Mouse (Mus musculus): ENCODE results near the gene Tusc2.

Tusc2 gene

GRCm38 (mm10) chr9:107587833-107588639 is 25.0 kb downstream of the Tusc2 start:
- no peak for DNase-seq (ENCODE audit: low read depth)

- DNase-seq (ENCODE audit: low read depth), result no peak
These were observed 27.2 kb downstream of the Tusc2 start for GRCm38 (mm10) chr9:107590058-107590772.

- no peak for DNase-seq (ENCODE audit: low read depth)
These were observed 27.7 kb downstream of the Tusc2 start for GRCm38 (mm10) chr9:107590773-107591060.

- no peak for DNase-seq (ENCODE audit: low read depth)
These were observed 30.3 kb downstream of the Tusc2 start for GRCm38 (mm10) chr9:107593101-107593976.

GRCm38 (mm10) chr9:107594281-107595062 is 31.4 kb downstream of the Tusc2 start:
- DNase-seq (ENCODE audit: low read depth), result no peak

GRCm38 (mm10) chr9:107596619-107597569 is 33.8 kb downstream of the Tusc2 start:
- no peak for DNase-seq (ENCODE audit: low read depth)

GRCm38 (mm10) chr9:107598385-107598784 is 35.3 kb downstream of the Tusc2 start:
- DNase-seq (ENCODE audit: low read depth), result no peak

- no peak for DNase-seq (ENCODE audit: low read depth)
These were observed 36.4 kb downstream of the Tusc2 start for GRCm38 (mm10) chr9:107599433-107599832.

GRCm38 (mm10) chr9:107599842-107600241 is 36.8 kb downstream of the Tusc2 start:
- no peak for DNase-seq (ENCODE audit: low read depth)

GRCm38 (mm10) chr9:107600745-107601144 is 37.7 kb downstream of the Tusc2 start:
- DNase-seq (ENCODE audit: low read depth), result no peak

GRCm38 (mm10) chr9:107601275-107601674 is 38.2 kb downstream of the Tusc2 start:
- no peak for DNase-seq (ENCODE audit: low read depth)

GRCm38 (mm10) chr9:107602068-107602648 is 39.1 kb downstream of the Tusc2 start:
- DNase-seq (ENCODE audit: low read depth), result peak; percentile 78

GRCm38 (mm10) chr9:107603251-107603650 is 40.2 kb downstream of the Tusc2 start:
- DNase-seq (ENCODE audit: low read depth), result no peak

GRCm38 (mm10) chr9:107605041-107605661 is 42.1 kb downstream of the Tusc2 start:
- DNase-seq (ENCODE audit: low read depth), result no peak

GRCm38 (mm10) chr9:107606591-107606990 is 43.5 kb downstream of the Tusc2 start:
- DNase-seq (ENCODE audit: low read depth), result no peak

GRCm38 (mm10) chr9:107607036-107607435 is 44.0 kb downstream of the Tusc2 start:
- no peak for DNase-seq (ENCODE audit: low read depth)

- DNase-seq (ENCODE audit: low read depth), result no peak
These were observed 44.7 kb downstream of the Tusc2 start for GRCm38 (mm10) chr9:107607653-107608245.

- no peak for DNase-seq (ENCODE audit: low read depth)
These were observed 45.8 kb downstream of the Tusc2 start, which contains the start of gene Sema3b for GRCm38 (mm10) chr9:107608741-107609432. Gene Sema3b (minus strand): TSS chr9:107609229.

- no peak for DNase-seq (ENCODE audit: low read depth)
These were observed 46.4 kb downstream of the Tusc2 start for GRCm38 (mm10) chr9:107609433-107609830.

Measured in fibroblast of lung, adult 2 months (primary cell).